Mouse (Mus musculus) ES-Bruce4 (cell line): ENCODE measurements around the gene Wnk2. TPM values are rescaled to one million over a fixed set of nuclear protein-coding genes. Genes with fewer than 3 reads are reported as not detected.

Experiments
- H3K27ac ChIP-seq: 2 replicates; pipeline ENCODE4 v1.5.1; 2012; ENCODE audit warnings: low read length, inconsistent platforms; ENCODE audit not compliant: insufficient read depth
- H3K27me3 ChIP-seq: 2 replicates; pipeline ENCODE4 v1.6.1; 2012; ENCODE audit warnings: mild to moderate bottlenecking, low read length, inconsistent platforms; ENCODE audit not compliant: control insufficient read depth, poor library complexity, insufficient read depth, severe bottlenecking
- H3K36me3 ChIP-seq: 2 replicates; pipeline ENCODE4 v1.6.1; 2012; ENCODE audit warnings: inconsistent platforms, mild to moderate bottlenecking, low read length, moderate library complexity; ENCODE audit not compliant: control insufficient read depth, poor library complexity, insufficient read depth, severe bottlenecking
- H3K4me1 ChIP-seq: one replicate; pipeline ENCODE4 v1.8.1; 2011; ENCODE audit warnings: low read length; ENCODE audit not compliant: control insufficient read depth, insufficient read depth
- H3K4me3 ChIP-seq: 2 replicates; pipeline ENCODE4 v1.5.1; 2011; ENCODE audit warnings: low read depth, mild to moderate bottlenecking, low read length
- H3K9ac ChIP-seq: 2 replicates; pipeline ENCODE4 v1.6.1; 2012; ENCODE audit warnings: low read depth, mild to moderate bottlenecking, inconsistent platforms; ENCODE audit not compliant: poor library complexity, severe bottlenecking
- H3K9me3 ChIP-seq: replicated peaks from 2 replicates; pipeline ENCODE4 v1.6.1; 2012; ENCODE audit warnings: mild to moderate bottlenecking, low read length, inconsistent platforms; ENCODE audit not compliant: control insufficient read depth, poor library complexity, insufficient read depth, severe bottlenecking
- CTCF ChIP-seq: IDR thresholded peaks from one replicate; pipeline ENCODE4 v1.8.1; 2011; ENCODE audit warnings: low read depth, low read length
- EP300 ChIP-seq: IDR thresholded peaks from 2 replicates; pipeline ENCODE4 v1.6.1; 2011; ENCODE audit warnings: low read depth, low read length; ENCODE audit not compliant: insufficient read depth
- POLR2A ChIP-seq: IDR thresholded peaks from one replicate; pipeline ENCODE4 v1.8.1; 2011; ENCODE audit warnings: low read length; ENCODE audit not compliant: insufficient read depth
- polyA plus RNA-seq: library from polyadenylated mRNA; stranded (reverse); fragments of >200 nt; gene quantifications from 2 replicates; pipeline ENCODE4 v1.2.4, GENCODE M21; 2011; ENCODE audit warnings: low read depth; ENCODE audit not compliant: missing spikeins, insufficient read depth, insufficient read length

Gene Wnk2
- polyA plus RNA-seq, 1 experiment = 7.9 TPM

DNA sequence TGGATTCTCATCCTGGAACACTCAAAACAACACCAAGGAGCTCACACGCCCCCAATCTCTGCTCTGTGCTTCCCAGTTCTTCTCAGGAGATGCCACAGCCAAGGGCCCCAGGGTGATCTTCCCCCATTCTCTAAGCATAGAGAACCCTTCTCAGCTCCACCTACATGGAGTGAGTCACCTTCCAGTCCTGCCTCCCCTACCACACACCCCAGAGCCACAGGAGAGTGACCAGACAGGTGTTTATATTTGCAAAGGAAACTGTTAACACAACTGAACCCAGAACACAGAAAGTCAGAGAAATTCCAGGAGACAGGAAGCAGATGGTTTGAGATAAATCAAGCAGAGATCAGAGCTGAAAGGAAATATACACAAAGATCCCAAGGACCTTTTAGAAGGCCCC is 43.9 kb downstream of the Wnk2 start:
- Histone ChIP-seq H3K36me3 (no peaks in the 10 kb centered on the region), H3K9me3 (no peaks in the 10 kb centered on the region), H3K4me1 (no peaks in the 10 kb centered on the region), H3K4me3 (no peak overlapping the region), H3K9ac (no peak overlapping the region), H3K27me3 (no peaks in the 10 kb centered on the region), H3K27ac (no peak overlapping the region)
- TF ChIP-seq POLR2A (no peak), EP300 (no peak), CTCF (no peak)

DNA sequence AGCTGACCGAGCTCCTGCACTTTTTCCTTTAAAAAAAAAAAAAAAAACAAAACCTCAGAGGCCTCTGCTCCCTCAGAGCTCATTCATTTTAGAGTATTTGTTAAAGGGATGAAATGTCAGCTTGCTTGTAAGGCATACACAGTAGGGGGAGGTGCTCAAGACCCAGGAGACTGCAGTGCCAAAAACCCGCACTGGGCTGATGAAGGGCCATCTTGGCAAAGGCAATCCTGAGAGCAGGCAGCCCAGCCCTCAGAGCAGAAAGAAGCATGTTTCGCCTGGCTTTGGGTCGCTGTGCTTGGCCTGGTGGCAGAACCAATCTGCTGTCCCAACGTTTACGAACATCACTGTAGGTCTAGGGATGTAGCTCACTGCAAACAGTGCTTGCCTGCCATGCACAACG is 44.6 kb downstream of the Wnk2 start:
- Histone ChIP-seq H3K36me3 (no peaks in the 10 kb centered on the region), H3K9ac (no peak overlapping the region), H3K27ac (no peak overlapping the region), H3K27me3 (no peaks in the 10 kb centered on the region), H3K9me3 (no peaks in the 10 kb centered on the region), H3K4me1 (no peaks in the 10 kb centered on the region), H3K4me3 (no peak overlapping the region)
- TF ChIP-seq EP300 (no peak), CTCF (no peak), POLR2A (no peak)

DNA sequence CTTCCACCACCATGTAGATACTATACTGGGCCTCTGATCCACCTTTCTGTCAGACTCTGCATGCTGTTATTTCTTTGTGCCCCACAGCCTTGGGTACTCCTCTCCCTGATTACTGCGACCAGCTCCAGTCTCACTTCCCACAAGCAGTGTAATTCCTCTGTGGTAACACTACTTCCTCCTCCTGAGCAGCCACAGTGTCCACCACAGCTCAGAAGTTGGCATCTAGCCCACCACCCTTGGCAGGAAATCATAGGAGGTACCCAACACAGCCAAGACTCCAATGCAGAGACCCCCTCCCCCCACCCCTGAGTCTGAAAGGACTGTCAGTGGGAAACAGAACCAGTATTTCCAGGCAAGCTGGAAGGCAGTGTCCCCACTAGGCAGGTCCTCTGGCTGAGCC is 47.4 kb downstream of the Wnk2 start:
- TF ChIP-seq EP300 = no peak
- TF ChIP-seq CTCF = no peak
- TF ChIP-seq POLR2A = no peak
- H3K4me1 ChIP-seq = no peaks in the 10 kb centered on the region

DNA sequence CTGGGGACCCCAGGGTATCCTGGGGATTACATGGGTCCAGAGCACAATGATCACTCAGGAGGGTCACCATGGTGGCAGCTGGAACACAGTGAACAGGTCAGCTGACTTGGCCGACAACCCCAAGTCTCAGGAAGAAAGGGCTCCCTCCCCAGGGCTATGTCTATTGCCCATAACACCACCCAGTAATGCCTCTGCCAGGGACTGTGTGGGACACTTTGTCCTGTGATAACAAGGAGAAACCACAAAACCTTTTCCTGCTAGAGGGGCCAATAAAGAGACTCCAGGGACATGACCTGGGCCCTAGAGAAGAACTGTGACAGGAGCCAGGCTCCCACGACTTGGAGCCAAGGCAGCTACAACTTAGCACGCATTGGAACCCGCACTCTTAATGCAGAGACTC is 51.0 kb downstream of the Wnk2 start:
- Histone ChIP-seq H3K9ac (no peak overlapping the region), H3K4me1 (no peaks in the 10 kb centered on the region), H3K4me3 (no peak overlapping the region), H3K27me3 (no peaks in the 10 kb centered on the region), H3K27ac (no peak overlapping the region), H3K9me3 (no peaks in the 10 kb centered on the region), H3K36me3 (no peaks in the 10 kb centered on the region)
- TF ChIP-seq CTCF (no peak), EP300 (no peak), POLR2A (no peak)

More for the DNA sequence above, 47.4 kb downstream of the Wnk2 start:
- no peaks in the 10 kb centered on the region for H3K36me3 ChIP-seq
- no peaks in the 10 kb centered on the region for H3K27me3 ChIP-seq
- H3K9ac ChIP-seq = no peak overlapping the region
- H3K4me3 ChIP-seq = no peak overlapping the region
- no peaks in the 10 kb centered on the region for H3K9me3 ChIP-seq
- H3K27ac ChIP-seq = no peak overlapping the region

DNA sequence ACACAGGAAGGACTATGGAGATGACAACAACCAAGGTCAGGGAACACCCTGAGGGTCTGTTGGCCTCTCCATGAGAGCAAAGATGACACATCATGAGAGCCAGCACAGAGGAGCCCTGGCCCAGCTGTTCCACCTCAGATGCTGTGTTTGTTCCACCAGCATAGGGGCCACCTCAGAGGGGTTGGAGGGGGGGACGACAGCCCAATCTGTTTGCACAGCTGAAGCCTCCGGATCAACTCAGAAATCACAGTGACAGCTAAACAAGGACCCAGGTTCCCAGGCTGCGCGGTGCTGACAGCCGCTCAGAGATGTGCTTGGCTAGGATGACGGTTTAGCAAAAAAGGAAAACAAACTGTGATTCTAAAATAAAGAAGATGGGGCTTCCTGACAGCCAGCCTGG is 53.1 kb downstream of the Wnk2 start:
- Histone ChIP-seq H3K36me3 (no peaks in the 10 kb centered on the region), H3K4me3 (no peak overlapping the region), H3K9me3 (no peaks in the 10 kb centered on the region), H3K9ac (no peak overlapping the region), H3K4me1 (no peaks in the 10 kb centered on the region), H3K27ac (no peak overlapping the region), H3K27me3 (no peaks in the 10 kb centered on the region)
- TF ChIP-seq POLR2A (no peak), CTCF (no peak), EP300 (no peak)

DNA sequence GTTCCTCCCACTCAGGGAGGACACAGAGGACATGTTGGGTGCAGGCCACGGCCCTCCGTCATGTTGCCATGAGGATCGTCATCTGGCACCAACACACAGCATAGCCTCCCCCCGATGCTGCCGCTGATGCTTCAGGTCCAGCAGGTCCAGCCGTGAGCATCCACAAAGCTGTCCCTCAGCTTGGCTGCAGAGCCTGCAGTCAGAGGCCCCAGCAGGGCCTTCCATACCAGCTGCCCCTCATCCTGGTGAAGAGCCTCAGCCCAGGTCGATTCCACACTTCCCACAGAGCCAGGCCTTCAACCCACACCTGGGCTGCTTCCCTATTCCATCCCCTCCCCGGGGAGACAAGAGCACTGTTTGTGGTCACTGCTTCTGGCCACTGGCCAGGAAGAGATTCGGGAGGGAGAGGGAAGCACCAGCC is 54.3 kb downstream of the Wnk2 start:
- no peak overlapping the region for H3K27ac ChIP-seq
- no peak overlapping the region for H3K4me3 ChIP-seq
- no peak overlapping the region for H3K9ac ChIP-seq
- H3K36me3 ChIP-seq = no peaks in the 10 kb centered on the region
- H3K4me1 ChIP-seq = no peaks in the 10 kb centered on the region
- H3K27me3 ChIP-seq = no peaks in the 10 kb centered on the region
- no peaks in the 10 kb centered on the region for H3K9me3 ChIP-seq
- TF ChIP-seq EP300 (no peak), CTCF (no peak), POLR2A (no peak)

DNA sequence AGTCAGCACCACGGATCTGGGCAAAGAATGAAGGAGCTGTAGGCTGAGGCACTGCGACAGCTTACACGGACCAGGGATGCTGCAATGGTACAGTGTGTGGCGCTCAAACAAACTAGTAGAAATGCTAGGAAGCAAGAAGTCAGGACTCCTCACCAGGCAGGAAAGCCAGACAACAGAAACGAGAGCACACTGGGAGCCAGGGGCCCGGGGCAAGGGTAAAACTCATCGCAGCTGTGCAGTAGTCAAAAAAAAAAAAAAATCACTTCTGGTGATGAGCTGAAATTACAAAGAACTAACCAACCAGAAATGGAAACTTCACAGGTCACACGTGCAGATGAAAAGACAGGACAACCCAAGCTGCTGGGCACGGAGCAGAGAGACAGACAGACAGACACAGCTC is 55.2 kb downstream of the Wnk2 start:
- Histone ChIP-seq H3K27ac (no peak overlapping the region), H3K36me3 (no peaks in the 10 kb centered on the region), H3K27me3 (no peaks in the 10 kb centered on the region), H3K9me3 (no peaks in the 10 kb centered on the region), H3K4me1 (no peaks in the 10 kb centered on the region), H3K9ac (no peak overlapping the region), H3K4me3 (no peak overlapping the region)
- TF ChIP-seq POLR2A (no peak), CTCF (no peak), EP300 (no peak)
